Mouse (Mus musculus) lung, postnatal 0 days (tissue): Measurements from ENCODE around the gene Mlip. TPM values are rescaled to one million over a fixed set of nuclear protein-coding genes. Genes with fewer than 3 reads are reported as not detected.
A peak's percentile ranks its signal among the peaks of the same experiment; 100 is the strongest.

Experiments used
- ATAC-seq: fragments of 200-750 bp; cut with Nextera tagmentation; 2 replicates; pipeline ENCODE4 v1.8.0; 2017; ENCODE audit warnings: moderate library complexity
- DNase-seq: peaks from one replicate; pipeline ENCODE4 v3.0.0-alpha.2; 2016; ENCODE audit warnings: low spot score
- H3K27ac ChIP-seq: fragments of 300-500 bp; sonication (generic); 2 replicates; pipeline ENCODE4 v1.5.1; 2014; ENCODE audit warnings: antibody characterized with exemption, mild to moderate bottlenecking, low read length, mixed read lengths
- H3K27me3 ChIP-seq: fragments of 300-500 bp; sonication (generic); replicated peaks from 2 replicates; pipeline ENCODE4 v1.6.1; 2014; ENCODE audit warnings: low read length, mixed read lengths; ENCODE audit not compliant: insufficient read depth
- H3K36me3 ChIP-seq: fragments of 300-500 bp; sonication (generic); 2 replicates; pipeline ENCODE4 v1.6.1; 2014; ENCODE audit warnings: low read length, mixed read lengths; ENCODE audit not compliant: insufficient read depth
- H3K4me1 ChIP-seq: fragments of 300-500 bp; sonication (generic); 2 replicates; pipeline ENCODE4 v1.6.1; 2014; ENCODE audit warnings: antibody characterized with exemption, low read depth, low read length, mixed read lengths; ENCODE audit not compliant: insufficient read depth
- H3K4me2 ChIP-seq: fragments of 300-500 bp; sonication (generic); replicated peaks from 2 replicates; pipeline ENCODE4 v1.6.1; 2014; ENCODE audit warnings: low read depth, mild to moderate bottlenecking, low read length, moderate library complexity, mixed read lengths
- H3K4me3 ChIP-seq: fragments of 300-500 bp; sonication (generic); 2 replicates; pipeline ENCODE4 v1.5.1; 2014; ENCODE audit warnings: low read depth, low read length
- H3K9ac ChIP-seq: fragments of 300-500 bp; sonication (generic); replicated peaks from 2 replicates; pipeline ENCODE4 v1.6.1; 2014; ENCODE audit warnings: low read depth, mild to moderate bottlenecking
- H3K9me3 ChIP-seq: fragments of 300-500 bp; sonication (generic); 2 replicates; pipeline ENCODE4 v1.6.1; 2016; ENCODE audit warnings: low read length, mixed read lengths
- CTCF ChIP-seq: IDR thresholded peaks from 2 replicates; pipeline ENCODE4 v1.5.1; 2016; ENCODE audit warnings: antibody characterized with exemption, mild to moderate bottlenecking
- EP300 ChIP-seq: IDR thresholded peaks from 2 replicates; pipeline ENCODE4 v1.6.1; 2016; ENCODE audit warnings: antibody characterized with exemption, mild to moderate bottlenecking, control low read depth
- WGBS: fragments of 180-500 bp; shearing (Covaris S2); extraction: QIAGEN DNeasy Blood & Tissue Kit; methylation state at CpG from one replicate; pipeline ENCODE4 v1.1.7; 2014; 5-methylcytosine and 5-hydroxymethylcytosine counted together
- polyA plus RNA-seq: library from polyadenylated mRNA; unstranded; fragments of >200 nt; fragmentation: Nextera tagmentation; extraction: Ambion mirVana; gene quantifications from 2 replicates; pipeline ENCODE4 v1.2.1, GENCODE M21; 2015

The Mlip gene
- polyA plus RNA-seq, 1 experiment from 2014 or later: 1.8 TPM

DNA sequence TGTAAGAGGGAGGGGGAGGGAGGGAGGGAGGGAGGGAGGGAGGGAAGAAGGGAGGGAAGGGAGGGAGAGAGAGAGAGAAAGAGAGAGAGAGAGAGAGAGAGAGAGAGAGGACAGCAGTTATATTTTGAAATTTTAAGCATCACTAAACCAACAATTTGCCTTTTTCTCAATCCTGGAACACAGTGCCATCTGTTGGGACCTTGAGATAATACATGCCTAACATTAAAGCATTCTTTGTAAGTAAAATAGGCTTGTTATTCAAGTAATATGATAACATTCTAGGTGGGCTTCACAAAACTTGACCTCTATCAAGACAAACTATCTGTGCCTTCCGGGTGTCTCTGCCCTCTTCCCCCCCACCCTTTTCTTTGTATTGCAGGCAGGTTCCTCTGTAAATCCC lies 34.0 kb upstream of the Mlip start:
- no peak overlapping the region for H3K27ac ChIP-seq

DNA sequence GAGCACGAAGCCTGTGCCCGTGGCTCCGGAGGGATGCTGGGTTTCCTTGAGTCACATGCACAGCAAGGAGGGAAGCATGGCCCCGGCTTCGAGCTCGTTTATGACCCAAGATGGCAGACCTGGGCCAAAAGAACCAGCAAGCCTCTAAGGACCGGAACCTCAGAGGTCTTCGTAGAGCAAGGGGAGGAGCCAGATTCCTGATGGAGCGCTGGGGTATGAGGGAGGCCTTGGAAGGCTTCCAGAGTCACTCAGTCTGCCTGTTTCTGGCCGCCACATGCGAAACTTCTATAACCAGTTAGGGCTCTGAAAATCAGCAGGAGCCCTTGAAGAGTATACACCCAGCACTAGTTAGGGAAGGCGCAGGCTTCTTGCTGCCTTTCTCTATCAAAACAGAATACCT lies 32.8 kb upstream of the Mlip start:
- no peaks in the 10 kb centered on the region for H3K36me3 ChIP-seq
- WGBS: 71% methylated on average over 12 of the region's 12 CpGs
- no peaks in the 10 kb centered on the region for H3K27me3 ChIP-seq
- no peak for TF ChIP-seq EP300
- TF ChIP-seq CTCF: no peak
- ATAC-seq (no peak), DNase-seq (no peak)
- no peaks in the 10 kb centered on the region for H3K9me3 ChIP-seq
- H3K4me1 ChIP-seq: no peaks in the 10 kb centered on the region; the same call in 1 of the 2 replicates
- H3K27ac ChIP-seq: no peak overlapping the region
- no peak overlapping the region for H3K4me2 ChIP-seq
- H3K4me3 ChIP-seq: no peak overlapping the region
- H3K9ac ChIP-seq: no peak overlapping the region

More for the DNA sequence above, 34.0 kb upstream of the Mlip start:
- no peak overlapping the region for H3K9ac ChIP-seq
- ATAC-seq (no peak), DNase-seq (peak; percentile 41)
- no peaks in the 10 kb centered on the region for H3K36me3 ChIP-seq
- peak; percentile 57 for TF ChIP-seq CTCF
- no peak for TF ChIP-seq EP300
- 13% methylated on average over 1 of the region's 1 CpGs for WGBS
- no peak overlapping the region for H3K4me2 ChIP-seq
- no peak overlapping the region for H3K4me3 ChIP-seq
- H3K4me1 ChIP-seq: no peaks in the 10 kb centered on the region; the same call in 1 of the 2 replicates
- H3K9me3 ChIP-seq: no peaks in the 10 kb centered on the region
- H3K27me3 ChIP-seq: no peaks in the 10 kb centered on the region

DNA sequence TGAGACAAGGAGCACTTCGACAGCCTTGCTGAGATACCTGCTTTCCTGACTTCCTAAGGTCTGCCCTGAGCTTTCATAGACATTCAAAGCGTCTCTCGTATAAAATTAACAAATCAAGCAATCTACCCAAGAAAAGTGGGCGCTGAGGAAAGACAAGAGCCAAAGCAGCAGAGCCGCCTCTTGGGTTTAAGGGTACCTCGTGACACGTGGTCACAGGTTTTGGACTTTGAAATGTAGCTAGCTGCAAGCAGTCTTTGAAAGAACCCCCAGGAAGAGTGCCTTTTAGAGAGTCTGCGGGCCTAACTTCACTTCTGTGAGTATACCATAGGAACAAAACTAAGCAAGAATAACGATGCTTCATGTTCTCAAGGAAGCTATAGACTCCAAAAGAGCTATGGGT lies 31.9 kb upstream of the Mlip start:
- H3K36me3 ChIP-seq: no peaks in the 10 kb centered on the region
- TF ChIP-seq EP300 (no peak), CTCF (no peak)
- no peak for ATAC-seq

DNA sequence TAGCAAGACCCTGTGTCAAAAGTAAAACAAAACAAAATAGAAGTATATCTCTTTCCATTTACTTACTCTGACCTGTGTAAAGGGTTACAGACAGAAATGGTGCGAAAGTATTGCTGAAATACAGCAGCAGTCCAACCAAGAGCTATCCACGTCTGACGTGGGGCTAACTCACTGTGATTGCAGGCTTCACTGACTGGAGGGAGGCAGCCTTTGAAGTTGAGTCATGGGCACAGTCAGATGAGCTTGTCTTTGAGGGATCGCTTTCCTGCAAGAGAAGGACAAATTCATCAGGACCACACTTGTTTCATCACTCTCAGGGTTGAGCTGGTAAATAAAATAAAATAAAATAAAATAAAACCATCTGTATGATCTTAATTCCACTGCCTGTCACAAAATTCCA lies 31.2 kb upstream of the Mlip start:
- TF ChIP-seq EP300 (no peak), CTCF (no peak)
- Histone ChIP-seq H3K9ac (no peak overlapping the region), H3K36me3 (no peaks in the 10 kb centered on the region), H3K27ac (no peak overlapping the region), H3K27me3 (no peaks in the 10 kb centered on the region), H3K4me3 (no peak overlapping the region), H3K9me3 (no peaks in the 10 kb centered on the region), H3K4me2 (no peak overlapping the region), H3K4me1 (no peaks in the 10 kb centered on the region; the same call in 1 of the 2 replicates)
- WGBS: 80% methylated on average over 4 of the region's 4 CpGs
- DNase-seq: no peak
- ATAC-seq: no peak

More for the DNA sequence above, 31.9 kb upstream of the Mlip start:
- Histone ChIP-seq H3K27me3 (no peaks in the 10 kb centered on the region), H3K27ac (no peak overlapping the region), H3K4me2 (no peak overlapping the region), H3K4me1 (no peaks in the 10 kb centered on the region; the same call in 1 of the 2 replicates), H3K9me3 (no peaks in the 10 kb centered on the region), H3K4me3 (no peak overlapping the region), H3K9ac (no peak overlapping the region)
- WGBS: 83% methylated on average over 9 of the region's 9 CpGs
- no peak for DNase-seq

DNA sequence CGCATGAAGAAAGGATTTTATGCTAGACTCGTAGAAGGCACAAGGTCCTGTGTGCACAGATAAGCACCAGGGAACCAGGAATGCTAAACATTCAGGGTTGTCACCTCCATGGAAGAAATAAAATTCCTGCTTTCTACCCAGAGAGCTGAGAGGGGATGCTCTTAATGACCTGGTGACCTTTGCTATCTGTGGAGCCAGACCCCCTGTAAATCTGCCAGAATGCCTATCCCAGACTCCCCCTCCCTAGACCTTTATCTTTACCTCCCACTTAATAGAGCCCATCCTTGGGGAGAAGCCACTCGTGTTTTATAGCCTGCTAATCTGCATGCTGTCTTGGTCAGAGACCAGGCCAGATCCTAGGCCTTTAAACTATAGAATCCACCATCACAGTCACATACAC lies 29.7 kb upstream of the Mlip start:
- Histone ChIP-seq H3K4me1 (no peaks in the 10 kb centered on the region; the same call in 1 of the 2 replicates), H3K36me3 (no peaks in the 10 kb centered on the region), H3K4me3 (no peak overlapping the region), H3K9ac (no peak overlapping the region), H3K4me2 (no peak overlapping the region), H3K27ac (no peak overlapping the region), H3K9me3 (no peaks in the 10 kb centered on the region), H3K27me3 (no peaks in the 10 kb centered on the region)
- 41% methylated on average over 3 of the region's 3 CpGs for WGBS
- TF ChIP-seq CTCF: no peak
- no peak for TF ChIP-seq EP300
- DNase-seq (no peak), ATAC-seq (no peak)

DNA sequence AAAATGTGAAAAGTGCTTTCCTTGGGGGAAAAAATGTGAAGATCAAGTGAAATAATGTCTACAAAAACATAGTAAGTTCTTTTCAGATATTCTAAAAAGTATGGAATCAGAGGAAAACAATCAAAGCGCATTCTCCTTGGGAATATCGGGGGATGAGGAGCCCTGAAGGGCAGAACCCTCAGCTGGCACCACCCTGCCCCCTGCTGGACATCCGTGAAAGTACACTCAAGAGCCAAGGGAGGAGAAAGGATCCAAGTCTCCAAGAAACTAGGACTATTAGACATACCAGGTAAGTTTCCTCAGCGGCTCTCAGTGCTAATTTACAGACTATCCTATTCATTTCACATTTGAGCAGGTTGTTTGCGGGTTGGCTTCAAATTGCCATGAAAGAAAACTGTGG lies 28.8 kb upstream of the Mlip start:
- Histone ChIP-seq H3K27me3 (no peaks in the 10 kb centered on the region), H3K4me1 (no peaks in the 10 kb centered on the region; the same call in 1 of the 2 replicates), H3K36me3 (no peaks in the 10 kb centered on the region), H3K9me3 (no peaks in the 10 kb centered on the region), H3K4me2 (peak overlapping the region; percentile 8; the same call in 1 of the 2 replicates), H3K4me3 (no peak overlapping the region), H3K9ac (no peak overlapping the region), H3K27ac (no peak overlapping the region)
- DNase-seq (peak; percentile 62), ATAC-seq (peak; percentile 48; the same call in 1 of the 2 replicates)
- 11% methylated on average over 5 of the region's 5 CpGs for WGBS
- TF ChIP-seq CTCF: peak; percentile 92
- TF ChIP-seq EP300: no peak

DNA sequence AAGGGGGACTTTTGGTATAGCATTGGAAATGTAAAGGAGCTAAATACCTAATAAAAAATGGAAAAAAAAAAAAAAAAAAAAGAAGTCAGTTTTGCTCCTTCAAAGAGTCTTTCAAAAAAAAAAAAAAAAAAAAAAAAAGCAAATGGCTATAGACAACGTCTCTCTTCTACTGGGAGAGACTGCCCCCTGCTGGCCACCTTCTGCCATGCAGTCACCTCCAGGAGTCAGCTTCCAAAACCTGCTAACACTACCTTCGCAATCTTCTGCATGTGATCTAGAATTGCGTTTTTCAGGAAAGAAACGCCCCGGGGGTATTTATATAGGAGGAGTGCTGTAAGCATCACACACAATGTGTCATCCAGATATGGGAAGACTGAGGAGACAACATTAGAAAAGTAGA lies 26.9 kb upstream of the Mlip start:
- TF ChIP-seq CTCF (peak; percentile 74), EP300 (no peak)
- H3K9me3 ChIP-seq: no peaks in the 10 kb centered on the region
- no peaks in the 10 kb centered on the region for H3K36me3 ChIP-seq
- ATAC-seq: no peak
- DNase-seq: peak; percentile 64
- no peak overlapping the region for H3K4me2 ChIP-seq
- WGBS: 36% methylated on average over 5 of the region's 5 CpGs
- no peak overlapping the region for H3K27ac ChIP-seq
- H3K9ac ChIP-seq: no peak overlapping the region
- no peak overlapping the region for H3K4me3 ChIP-seq
- no peaks in the 10 kb centered on the region; the same call in 1 of the 2 replicates for H3K4me1 ChIP-seq
- no peaks in the 10 kb centered on the region for H3K27me3 ChIP-seq
